Mouse (Mus musculus): ENCODE results near the gene Ptger1. TPM values are rescaled to one million over a fixed set of nuclear protein-coding genes. Genes with fewer than 3 reads are reported as not detected.

Ptger1 gene
- polyA plus RNA-seq, 1 experiment: 2.2 TPM

- TF ChIP-seq POLR2A (IDR thresholded peaks at IDR 0.05; ENCODE audit: extremely low read depth, insufficient read depth, low read length): no peak
- no peak for TF ChIP-seq CTCF (IDR thresholded peaks at IDR 0.05; ENCODE audit: extremely low read depth, insufficient read depth, low read length)
- no peak overlapping the region; the same call in 1 of the 2 replicates for H3K27ac ChIP-seq (ENCODE audit: insufficient read depth, low read length)
- no peak overlapping the region for H3K4me3 ChIP-seq (ENCODE audit: insufficient read depth, low read length)
- H3K4me1 ChIP-seq (ENCODE audit: control insufficient read depth, insufficient read depth, low read length): peaks cover 7% of the 10 kb centered on the region
Observed at GRCm38 (mm10) chr8:83666866-83667234, 372 bp downstream of the Ptger1 start.

DNA sequence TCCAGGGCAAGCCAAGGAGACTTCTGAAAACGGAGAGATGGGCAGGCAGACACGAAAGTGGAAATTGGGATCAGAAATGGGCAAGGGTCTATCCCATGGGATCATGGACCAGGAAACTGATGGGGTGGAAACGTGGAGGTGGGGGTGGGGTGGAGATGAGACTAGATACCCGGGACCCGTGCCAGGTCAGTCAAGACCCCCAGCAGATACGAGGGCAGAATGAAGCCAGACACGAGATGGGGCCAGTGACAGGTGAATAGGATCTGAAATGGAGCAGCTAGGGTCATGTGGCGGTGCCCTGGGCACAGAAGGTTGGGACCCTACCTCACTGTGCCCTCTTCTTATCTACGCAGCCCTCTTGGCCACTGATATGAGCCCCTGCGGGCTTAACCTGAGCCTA, 1.0 kb downstream of the Ptger1 start:
- Histone ChIP-seq H3K27ac (ENCODE audit: insufficient read depth, low read length) (no peak overlapping the region), H3K4me1 (ENCODE audit: control insufficient read depth, insufficient read depth, low read length) (peaks cover 7% of the 10 kb centered on the region), H3K4me3 (ENCODE audit: insufficient read depth, low read length) (no peak overlapping the region)
- TF ChIP-seq POLR2A (IDR thresholded peaks at IDR 0.05; ENCODE audit: extremely low read depth, insufficient read depth, low read length) (no peak), CTCF (IDR thresholded peaks at IDR 0.05; ENCODE audit: extremely low read depth, insufficient read depth, low read length) (no peak)

- no peak overlapping the region for H3K27ac ChIP-seq (ENCODE audit: insufficient read depth, low read length)
- H3K4me1 ChIP-seq (ENCODE audit: control insufficient read depth, insufficient read depth, low read length): peaks cover 7% of the 10 kb centered on the region
- no peak overlapping the region; the same call in 1 of the 2 replicates for H3K4me3 ChIP-seq (ENCODE audit: insufficient read depth, low read length)
- peak; percentile 57 for TF ChIP-seq CTCF (IDR thresholded peaks at IDR 0.05; ENCODE audit: extremely low read depth, insufficient read depth, low read length)
- 0 out of 2 replicates have a peak, but pooled peaks have one; percentile 14 for TF ChIP-seq POLR2A (IDR thresholded peaks at IDR 0.05; ENCODE audit: extremely low read depth, insufficient read depth, low read length)
Observed at GRCm38 (mm10) chr8:83668010-83668916, 1.8 kb downstream of the Ptger1 start.

- Histone ChIP-seq H3K27ac (ENCODE audit: insufficient read depth, low read length) (no peak overlapping the region), H3K4me3 (ENCODE audit: insufficient read depth, low read length) (no peak overlapping the region), H3K4me1 (ENCODE audit: control insufficient read depth, insufficient read depth, low read length) (peaks cover 7% of the 10 kb centered on the region)
- TF ChIP-seq CTCF (IDR thresholded peaks at IDR 0.05; ENCODE audit: extremely low read depth, insufficient read depth, low read length): no peak
- no peak for TF ChIP-seq POLR2A (IDR thresholded peaks at IDR 0.05; ENCODE audit: extremely low read depth, insufficient read depth, low read length)
Observed at GRCm38 (mm10) chr8:83669013-83669412, 2.5 kb downstream of the Ptger1 start.

DNA sequence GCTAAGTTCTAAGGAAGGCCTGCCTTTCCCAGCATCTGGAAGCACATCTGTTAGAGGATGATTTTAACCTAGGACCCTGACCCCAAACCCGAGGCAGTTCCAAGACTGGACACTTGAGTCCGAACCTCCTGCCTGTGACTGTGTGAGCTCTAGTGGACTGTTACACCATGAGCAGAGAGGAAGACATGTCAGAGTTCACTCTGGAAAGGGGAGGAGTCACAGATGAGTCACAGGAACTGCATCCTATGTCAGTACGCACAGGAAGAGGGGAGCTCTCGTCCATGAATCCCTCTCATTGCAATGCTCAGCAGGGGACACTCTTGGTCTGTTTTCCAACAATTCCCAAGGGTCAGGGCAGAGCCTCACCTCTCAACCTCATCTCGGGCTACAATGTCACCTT, 6.5 kb downstream of the Ptger1 start:
- TF ChIP-seq CTCF (IDR thresholded peaks at IDR 0.05; ENCODE audit: extremely low read depth, insufficient read depth, low read length): no peak
- TF ChIP-seq POLR2A (IDR thresholded peaks at IDR 0.05; ENCODE audit: extremely low read depth, insufficient read depth, low read length): no peak
- Histone ChIP-seq H3K4me3 (ENCODE audit: insufficient read depth, low read length) (no peak overlapping the region), H3K4me1 (ENCODE audit: control insufficient read depth, insufficient read depth, low read length) (peaks cover 7% of the 10 kb centered on the region), H3K27ac (ENCODE audit: insufficient read depth, low read length) (no peak overlapping the region)

- Histone ChIP-seq H3K4me1 (ENCODE audit: control insufficient read depth, insufficient read depth, low read length) (peaks cover 7% of the 10 kb centered on the region), H3K27ac (ENCODE audit: insufficient read depth, low read length) (peak overlapping the region; percentile 58; the same call in 1 of the 2 replicates), H3K4me3 (ENCODE audit: insufficient read depth, low read length) (no peak overlapping the region)
- TF ChIP-seq POLR2A (IDR thresholded peaks at IDR 0.05; ENCODE audit: extremely low read depth, insufficient read depth, low read length) (no peak), CTCF (IDR thresholded peaks at IDR 0.05; ENCODE audit: extremely low read depth, insufficient read depth, low read length) (no peak)
Observed at GRCm38 (mm10) chr8:83674497-83674896, 8.0 kb downstream of the Ptger1 start.

DNA sequence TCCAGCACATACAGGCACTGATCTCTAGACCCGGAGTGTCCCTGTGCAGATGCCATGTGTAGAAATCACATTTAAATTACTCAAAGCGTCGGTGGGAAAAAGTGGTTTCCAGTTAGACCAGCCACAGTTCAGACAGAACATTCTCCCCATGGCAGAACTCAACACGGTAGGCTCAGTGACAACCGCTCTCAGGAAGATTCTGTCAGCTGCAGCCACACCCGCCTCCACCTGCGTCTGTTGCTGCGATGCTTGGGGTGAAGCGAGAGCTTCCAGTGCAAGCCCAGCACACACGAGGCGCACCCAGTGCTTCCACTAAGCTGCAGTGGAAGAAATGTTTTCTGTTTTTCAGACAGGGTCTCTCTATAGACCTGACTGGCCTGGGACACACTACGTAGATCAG, 13.4 kb downstream of the Ptger1 start:
- no peak overlapping the region for H3K4me3 ChIP-seq (ENCODE audit: insufficient read depth, low read length)
- no peak overlapping the region for H3K27ac ChIP-seq (ENCODE audit: insufficient read depth, low read length)
- peaks cover 7% of the 10 kb centered on the region for H3K4me1 ChIP-seq (ENCODE audit: control insufficient read depth, insufficient read depth, low read length)
- TF ChIP-seq POLR2A (IDR thresholded peaks at IDR 0.05; ENCODE audit: extremely low read depth, insufficient read depth, low read length) (no peak), CTCF (IDR thresholded peaks at IDR 0.05; ENCODE audit: extremely low read depth, insufficient read depth, low read length) (no peak)

- Histone ChIP-seq H3K27ac (ENCODE audit: insufficient read depth, low read length) (peak overlapping the region; percentile 0; the same call in 1 of the 2 replicates), H3K4me3 (ENCODE audit: insufficient read depth, low read length) (no peak overlapping the region), H3K4me1 (ENCODE audit: control insufficient read depth, insufficient read depth, low read length) (peaks cover 5% of the 10 kb centered on the region; the same call in 1 of the 2 replicates)
- no peak for TF ChIP-seq POLR2A (IDR thresholded peaks at IDR 0.05; ENCODE audit: extremely low read depth, insufficient read depth, low read length)
- TF ChIP-seq CTCF (IDR thresholded peaks at IDR 0.05; ENCODE audit: extremely low read depth, insufficient read depth, low read length): no peak
Observed at GRCm38 (mm10) chr8:83680603-83681002, 14.1 kb downstream of the Ptger1 start.

DNA sequence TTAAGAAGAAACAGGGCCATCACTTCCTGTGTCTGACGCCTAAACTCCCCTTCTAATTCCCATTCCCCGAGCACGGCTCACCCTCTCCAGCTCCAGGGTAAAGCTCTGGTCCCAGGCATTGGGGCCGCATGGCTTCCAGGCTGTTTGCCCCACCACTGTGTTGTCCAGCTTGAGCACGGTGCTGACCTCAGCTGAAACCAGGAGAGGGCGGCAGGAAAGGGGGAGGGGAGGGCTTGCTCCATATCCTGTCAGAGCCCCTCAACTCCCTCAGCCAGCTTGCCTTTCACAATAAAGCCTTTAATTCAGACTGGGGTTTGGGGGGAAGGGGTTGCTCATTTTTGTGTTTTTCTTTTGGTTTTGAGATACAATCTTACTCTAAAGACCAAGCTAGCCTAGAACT, 14.6 kb downstream of the Ptger1 start:
- no peak overlapping the region for H3K4me3 ChIP-seq (ENCODE audit: insufficient read depth, low read length)
- H3K4me1 ChIP-seq (ENCODE audit: control insufficient read depth, insufficient read depth, low read length): peaks cover 5% of the 10 kb centered on the region; the same call in 1 of the 2 replicates
- TF ChIP-seq CTCF (IDR thresholded peaks at IDR 0.05; ENCODE audit: extremely low read depth, insufficient read depth, low read length): no peak
- TF ChIP-seq POLR2A (IDR thresholded peaks at IDR 0.05; ENCODE audit: extremely low read depth, insufficient read depth, low read length): no peak
- no peak overlapping the region for H3K27ac ChIP-seq (ENCODE audit: insufficient read depth, low read length)

DNA sequence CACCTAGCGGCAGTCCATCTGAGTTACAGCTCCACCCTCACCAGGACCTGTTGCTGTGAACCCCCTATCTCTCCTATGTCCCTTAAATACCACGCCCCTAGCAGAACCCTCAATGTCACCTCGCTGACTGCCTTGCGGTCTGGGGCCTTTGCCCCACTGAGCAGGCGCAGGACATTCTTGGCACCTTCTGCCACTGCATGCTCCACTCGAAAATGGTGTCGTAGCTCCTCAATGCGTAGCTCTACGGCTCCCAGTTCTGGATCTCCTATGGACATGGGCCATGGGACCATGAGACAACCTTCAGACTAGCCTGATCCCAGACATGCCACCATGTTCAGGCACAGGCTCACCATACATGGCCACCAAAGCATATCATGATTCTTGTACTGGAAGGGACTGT, 18.0 kb downstream of the Ptger1 start:
- no peak overlapping the region for H3K4me3 ChIP-seq (ENCODE audit: insufficient read depth, low read length)
- TF ChIP-seq CTCF (IDR thresholded peaks at IDR 0.05; ENCODE audit: extremely low read depth, insufficient read depth, low read length): no peak
- TF ChIP-seq POLR2A (IDR thresholded peaks at IDR 0.05; ENCODE audit: extremely low read depth, insufficient read depth, low read length): no peak
- H3K4me1 ChIP-seq (ENCODE audit: control insufficient read depth, insufficient read depth, low read length): peaks cover 6% of the 10 kb centered on the region
- H3K27ac ChIP-seq (ENCODE audit: insufficient read depth, low read length): no peak overlapping the region

Data from cortical plate, adult 2 months (tissue).